Mouse (Mus musculus): Measurements from ENCODE around the gene Vmp1. TPM values are rescaled to one million over a fixed set of nuclear protein-coding genes. Genes with fewer than 3 reads are reported as not detected.

Vmp1 gene
- total RNA-seq, 2 experiments from 2014 or later: 111 to 116 TPM

- DNase-seq (ENCODE audit: low spot score in 2 of 2): peak; percentile 14 to 45
Observed at GRCm38 (mm10) chr11:86571047-86571855, 112.4 kb downstream of the Vmp1 start.

- DNase-seq (ENCODE audit: low spot score in 2 of 2): no peak
Observed at GRCm38 (mm10) chr11:86570261-86570746, 113.3 kb downstream of the Vmp1 start.

DNA sequence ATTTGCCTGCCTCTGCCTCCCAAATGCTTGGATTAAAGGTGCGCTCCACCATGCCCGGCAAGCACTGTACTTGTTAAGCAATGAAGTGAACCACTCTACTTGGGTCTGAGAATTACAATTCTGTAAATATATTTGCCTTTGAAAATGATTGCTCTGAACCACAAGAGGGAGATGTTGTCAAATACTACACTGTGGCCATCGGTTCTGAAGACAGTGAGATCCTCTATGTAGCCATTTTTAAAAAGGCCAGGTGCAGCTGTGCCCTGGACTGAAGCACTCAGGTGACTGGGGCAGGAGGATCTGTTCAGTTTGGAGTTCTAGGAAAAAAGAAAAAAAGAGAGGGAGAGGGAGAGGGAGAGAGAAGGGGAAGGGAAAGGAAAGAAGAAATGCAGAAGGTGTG lies 115.2 kb downstream of the Vmp1 start:
- DNase-seq (ENCODE audit: low spot score in 2 of 2): peak in 1 of 2 experiments; percentile 31

- DNase-seq (ENCODE audit: low spot score in 2 of 2): no peak
Observed at GRCm38 (mm10) chr11:86558258-86558657, 125.4 kb downstream of the Vmp1 start.

DNA sequence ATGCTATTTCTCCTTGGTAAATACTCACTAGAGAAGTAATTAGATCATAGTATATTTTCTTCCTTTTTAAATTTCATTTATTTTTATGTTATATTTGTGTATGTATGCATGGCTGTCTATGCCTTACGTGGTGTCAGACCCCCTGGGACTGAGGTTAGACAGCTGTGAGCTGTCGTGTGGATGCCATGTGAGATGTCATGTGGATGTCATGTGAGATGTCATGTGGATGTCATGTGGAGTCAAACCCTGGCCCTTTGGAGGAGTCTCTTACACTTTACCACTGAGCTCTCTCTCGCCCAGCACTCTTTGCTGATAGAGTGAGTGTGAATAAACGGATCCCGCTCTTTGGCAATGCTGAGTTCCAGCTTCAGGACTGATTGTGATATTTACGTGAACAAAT lies 130.1 kb downstream of the Vmp1 start:
- DNase-seq (ENCODE audit: low spot score in 2 of 2): no peak

GRCm38 (mm10) chr11:86547412-86547811 lies 136.2 kb downstream of the Vmp1 start:
- DNase-seq (ENCODE audit: low spot score in 2 of 2): no peak

DNA sequence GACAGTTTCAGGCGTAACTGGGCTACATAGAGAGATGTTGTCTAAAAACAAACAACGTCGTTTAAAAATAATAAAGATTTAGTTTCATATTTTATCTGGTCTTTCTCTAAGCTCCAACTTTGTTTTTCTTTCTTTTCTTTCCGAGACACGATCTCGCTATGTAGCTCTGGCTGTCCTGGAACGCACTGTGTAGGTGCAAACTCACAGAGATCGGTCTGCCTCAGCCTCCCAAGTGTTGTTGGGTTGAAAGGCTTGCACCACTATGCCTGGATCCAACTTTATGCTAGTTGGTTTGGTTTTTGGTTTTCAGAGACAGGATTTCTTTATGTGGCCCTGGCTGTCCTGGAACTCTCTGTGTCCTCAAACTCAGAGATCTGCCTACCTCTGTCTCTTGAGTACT lies 138.1 kb downstream of the Vmp1 start:
- DNase-seq (ENCODE audit: low spot score in 2 of 2): no peak

- DNase-seq (ENCODE audit: low spot score in 2 of 2): peak; percentile 99 to 100
Observed at GRCm38 (mm10) chr11:86544639-86545299, 138.9 kb downstream of the Vmp1 start, which contains the start of the genes Rps6kb1 and Tubd1. Rps6kb1 (minus strand) TSS chr11:86544805. Tubd1 (plus strand) TSS chr11:86544991.

- DNase-seq (ENCODE audit: low spot score in 2 of 2): peak; percentile 13 to 30
Observed at GRCm38 (mm10) chr11:86543960-86544638, 139.5 kb downstream of the Vmp1 start.

- DNase-seq (ENCODE audit: low spot score in 2 of 2): no peak
Observed at GRCm38 (mm10) chr11:86542851-86543250, 140.8 kb downstream of the Vmp1 start.

GRCm38 (mm10) chr11:86540476-86540845 lies 143.2 kb downstream of the Vmp1 start:
- DNase-seq (ENCODE audit: low spot score in 2 of 2): no peak

DNA sequence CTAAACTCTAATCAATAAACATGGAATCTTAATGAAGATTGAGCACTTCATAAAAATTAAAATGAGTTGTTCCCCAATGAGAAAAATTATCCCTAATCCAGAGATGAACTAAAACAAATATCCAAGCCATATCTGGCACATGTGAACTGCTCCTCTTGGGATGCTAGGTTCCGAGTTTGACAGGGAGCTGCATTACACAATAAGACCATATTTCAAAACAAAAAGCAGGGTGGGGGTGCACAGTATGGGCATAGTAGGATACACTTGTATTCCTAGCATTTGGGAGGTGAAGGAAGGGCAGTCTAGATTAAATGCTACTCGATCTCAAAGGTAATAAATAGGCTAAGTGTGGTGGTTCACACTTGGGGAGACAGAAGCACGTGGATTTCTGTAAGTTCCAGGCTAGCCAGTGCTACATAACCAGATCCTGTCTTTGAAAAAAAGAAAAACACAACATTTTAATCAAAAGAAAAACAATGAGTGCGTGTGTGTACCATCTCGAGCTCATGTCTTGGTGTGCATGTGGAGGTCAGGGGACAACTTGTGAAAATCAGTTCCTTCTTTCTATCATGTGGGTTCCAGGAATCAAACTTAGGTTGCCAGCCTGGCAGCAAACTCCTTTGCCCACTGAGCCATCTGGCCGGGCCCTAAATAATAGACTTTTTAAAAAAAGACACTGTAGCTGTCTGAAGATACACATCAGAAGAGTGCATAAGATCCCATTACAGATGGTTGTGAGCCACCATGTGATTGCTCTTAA lies 143.7 kb downstream of the Vmp1 start:
- no peak for DNase-seq (ENCODE audit: low spot score in 2 of 2)

GRCm38 (mm10) chr11:86538786-86539185 lies 144.8 kb downstream of the Vmp1 start:
- DNase-seq (ENCODE audit: low spot score in 2 of 2): no peak

GRCm38 (mm10) chr11:86534201-86534910 lies 149.3 kb downstream of the Vmp1 start:
- DNase-seq (ENCODE audit: low spot score in 2 of 2): no peak

Small RNA genes within 50 kb of the gene (microRNA-seq; reads per million reads assigned to microRNA genes)
- 1,895 to 2,169 reads per million in 2 experiments for gene Mir21a

Other genes with a start within 250 kb of the Vmp1 start
- 10 to 100 TPM; 29.2 to 29.3 TPM for gene Rnft1, start 199.2 kb downstream of the Vmp1 start, total RNA-seq (2021)
- 10 to 100 TPM; 33.1 to 37.3 TPM for gene Rps6kb1, start 139.0 kb downstream of the Vmp1 start, total RNA-seq (2021)
- 1 to 10 TPM; 5.2 to 6.0 TPM for gene Tubd1, start 138.8 kb downstream of the Vmp1 start, total RNA-seq (2021)
- 10 to 100 TPM in 1 of 2 experiments, 1 to 10 TPM in 1; 10.0 to 10.9 TPM for gene Ptrh2, start 149 bp upstream of the Vmp1 start, total RNA-seq (2021)
- gene Cltc, start 73.7 kb upstream of the Vmp1 start, total RNA-seq (2021): 100 to 1,000 TPM; 434 to 477 TPM
- 10 to 100 TPM; 25.7 to 28.9 TPM for gene Dhx40, start 123.9 kb upstream of the Vmp1 start, total RNA-seq (2021)